Mouse (Mus musculus) heart, embryonic 14.5 days (tissue): Measurements from ENCODE around the gene Cpeb3. TPM values are rescaled to one million over a fixed set of nuclear protein-coding genes. Genes with fewer than 3 reads are reported as not detected.
A peak's percentile ranks its signal among the peaks of the same experiment; 100 is the strongest.
"Not testable (repeated sequence)": the region's sequence is repeated elsewhere in the genome, so short reads cannot be mapped to it uniquely, and the experiment has no call there.

Experiments
- ATAC-seq: fragments of 200-750 bp; cut with Nextera tagmentation; 2 replicates; pipeline ENCODE4 v1.8.0; 2017; ENCODE audit warnings: low read depth, moderate TSS enrichment; ENCODE audit not compliant: insufficient number of reproducible peaks, insufficient read depth, low FRiP score
- H3K27ac ChIP-seq, 2 experiments: fragments of 200-500 bp in 1 of 2; fragments of 300-500 bp in 1 of 2; sonication (generic) in 1 of 2; replicated peaks in 1 of 2; 2 replicates each; pipeline ENCODE4 v1.5.1; 2012 to 2014; ENCODE audit warnings: low read depth in 2 of 2, low read length in 2 of 2, control low read depth in 1 of 2, mild to moderate bottlenecking in 1 of 2, mixed read lengths in 1 of 2; ENCODE audit not compliant: control insufficient read depth in 1 of 2, insufficient read depth in 1 of 2
- H3K27me3 ChIP-seq: fragments of 300-500 bp; sonication (generic); 2 replicates; pipeline ENCODE4 v1.6.1; 2014; ENCODE audit warnings: mild to moderate bottlenecking, low read length, control low read depth; ENCODE audit not compliant: control insufficient read depth, insufficient read depth
- H3K36me3 ChIP-seq: fragments of 300-500 bp; sonication (generic); 2 replicates; pipeline ENCODE4 v1.6.1; 2014; ENCODE audit warnings: mild to moderate bottlenecking, control low read depth, low read length, mixed read lengths; ENCODE audit not compliant: control insufficient read depth, insufficient read depth
- H3K4me1 ChIP-seq, 2 experiments: fragments of 200-500 bp in 1 of 2; fragments of 300-500 bp in 1 of 2; sonication (generic) in 1 of 2; 2 replicates each; pipeline ENCODE4 v1.6.1; 2012 to 2014; ENCODE audit warnings: low read length in 2 of 2, control low read depth in 1 of 2, mixed read lengths in 1 of 2; ENCODE audit not compliant: control insufficient read depth in 2 of 2, insufficient read depth in 2 of 2
- H3K4me2 ChIP-seq: fragments of 300-500 bp; sonication (generic); 2 replicates; pipeline ENCODE4 v1.6.1; 2014; ENCODE audit warnings: mild to moderate bottlenecking, low read length
- H3K4me3 ChIP-seq, 2 experiments: fragments of 200-500 bp in 1 of 2; fragments of 300-500 bp in 1 of 2; sonication (generic) in 1 of 2; 2 replicates each; pipeline ENCODE4 v1.5.1; 2012 to 2014; ENCODE audit warnings: low read length in 2 of 2, mild to moderate bottlenecking in 2 of 2, control low read depth in 1 of 2, low read depth in 1 of 2, moderate library complexity in 1 of 2; ENCODE audit not compliant: control insufficient read depth in 1 of 2, insufficient read depth in 1 of 2
- H3K9ac ChIP-seq: fragments of 300-500 bp; sonication (generic); 2 replicates; pipeline ENCODE4 v1.6.1; 2014; ENCODE audit warnings: mild to moderate bottlenecking, low read length
- H3K9me3 ChIP-seq: fragments of 300-500 bp; sonication (generic); 2 replicates; pipeline ENCODE4 v1.6.1; 2016; ENCODE audit warnings: low read length, control low read depth; ENCODE audit not compliant: control insufficient read depth
- WGBS: fragments of 180-500 bp; shearing (Covaris S2); extraction: QIAGEN DNeasy Blood & Tissue Kit; methylation state at CpG from one replicate; pipeline ENCODE4 v1.1.7; 2014; 5-methylcytosine and 5-hydroxymethylcytosine counted together
- polyA plus RNA-seq: library from polyadenylated mRNA; unstranded; fragments of >200 nt; fragmentation: Nextera tagmentation; extraction: Ambion mirVana; gene quantifications from 2 replicates; pipeline ENCODE4 v1.2.1, GENCODE M21; 2014

Gene Cpeb3
- polyA plus RNA-seq, 1 experiment from 2014 or later: 8.8 TPM

- Histone ChIP-seq H3K4me3 (no peak overlapping the region), H3K27me3 (no peaks in the 10 kb centered on the region), H3K9me3 (no peaks in the 10 kb centered on the region), H3K9ac (no peak overlapping the region), H3K36me3 (no peaks in the 10 kb centered on the region), H3K4me2 (no peak overlapping the region), H3K4me1 (peaks cover 9 to 15% of the 10 kb centered on the region in 2 experiments), H3K27ac (no peak overlapping the region)
- 32% methylated on average over 2 of the region's 2 CpGs for WGBS
- ATAC-seq: no peak
Measured at GRCm38 (mm10) chr19:37137133-37137532, 71.3 kb downstream of the Cpeb3 start.

- 87% methylated on average over 2 of the region's 2 CpGs for WGBS
- ATAC-seq, H3K4me2 ChIP-seq, H3K27me3 ChIP-seq, H3K4me3 ChIP-seq, H3K9ac ChIP-seq, H3K27ac ChIP-seq, H3K36me3 ChIP-seq, H3K9me3 ChIP-seq: not testable (repeated sequence)
- H3K4me1 ChIP-seq: peaks cover 4 to 13% of the 10 kb centered on the region in 2 experiments; a peak in 3 of 4 replicates
Measured at GRCm38 (mm10) chr19:37135459-37135858, 72.9 kb downstream of the Cpeb3 start.

- H3K36me3 ChIP-seq: no peaks in the 10 kb centered on the region
- no peak overlapping the region for H3K27ac ChIP-seq
- H3K27me3 ChIP-seq: no peaks in the 10 kb centered on the region
- no peak for ATAC-seq
- H3K4me3 ChIP-seq: no peak overlapping the region
- no peak overlapping the region for H3K4me2 ChIP-seq
- H3K9me3 ChIP-seq: no peaks in the 10 kb centered on the region
- no peak overlapping the region for H3K9ac ChIP-seq
- WGBS: 92% methylated on average over 4 of the region's 4 CpGs
- peaks cover 4 to 13% of the 10 kb centered on the region in 2 experiments; a peak in 3 of 4 replicates for H3K4me1 ChIP-seq
Measured at GRCm38 (mm10) chr19:37133666-37134065, 74.7 kb downstream of the Cpeb3 start.

- no peak overlapping the region for H3K9ac ChIP-seq
- H3K4me3 ChIP-seq: no peak overlapping the region
- 0 out of 4 replicates have a peak overlapping the region, but pooled peaks of 1 of the 2 experiments have one; percentile 10 for H3K27ac ChIP-seq
- WGBS: 27% methylated on average over 1 of the region's 1 CpGs
- H3K36me3 ChIP-seq: no peaks in the 10 kb centered on the region
- no peaks in the 10 kb centered on the region for H3K27me3 ChIP-seq
- no peaks in the 10 kb centered on the region for H3K9me3 ChIP-seq
- H3K4me1 ChIP-seq: peaks cover 4 to 13% of the 10 kb centered on the region in 2 experiments; a peak in 3 of 4 replicates
- no peak for ATAC-seq
- H3K4me2 ChIP-seq: no peak overlapping the region
Measured at GRCm38 (mm10) chr19:37131660-37132059, 76.7 kb downstream of the Cpeb3 start.

- Histone ChIP-seq H3K36me3 (peaks cover 19% of the 10 kb centered on the region), H3K9me3 (no peaks in the 10 kb centered on the region), H3K9ac (no peak overlapping the region), H3K4me1 (peaks cover 4 to 13% of the 10 kb centered on the region in 2 experiments; a peak in 3 of 4 replicates), H3K27me3 (no peaks in the 10 kb centered on the region), H3K4me2 (no peak overlapping the region), H3K27ac (no peak overlapping the region), H3K4me3 (no peak overlapping the region)
- ATAC-seq: no peak
- 92% methylated on average over 4 of the region's 4 CpGs for WGBS
Measured at GRCm38 (mm10) chr19:37128461-37128860, 79.9 kb downstream of the Cpeb3 start.

- H3K27ac ChIP-seq: no peak overlapping the region
- no peaks in the 10 kb centered on the region for H3K27me3 ChIP-seq
- no peak overlapping the region for H3K4me2 ChIP-seq
- 83% methylated on average over 5 of the region's 5 CpGs for WGBS
- no peak overlapping the region for H3K9ac ChIP-seq
- no peaks in the 10 kb centered on the region for H3K9me3 ChIP-seq
- H3K4me3 ChIP-seq: no peak overlapping the region
- peaks cover 0 to 6% of the 10 kb centered on the region in 2 experiments; a peak in 1 of 4 replicates for H3K4me1 ChIP-seq
- peaks cover 21% of the 10 kb centered on the region for H3K36me3 ChIP-seq
- no peak for ATAC-seq
Measured at GRCm38 (mm10) chr19:37127018-37127567, 81.3 kb downstream of the Cpeb3 start.

- no peak overlapping the region for H3K4me3 ChIP-seq
Measured at GRCm38 (mm10) chr19:37124961-37125360, 83.4 kb downstream of the Cpeb3 start.

GRCm38 (mm10) chr19:37119281-37119680, 89.1 kb downstream of the Cpeb3 start:
- 44% methylated on average over 2 of the region's 2 CpGs for WGBS
- Histone ChIP-seq H3K4me2 (no peak overlapping the region), H3K27ac (no peak overlapping the region), H3K9ac (no peak overlapping the region), H3K4me3 (no peak overlapping the region), H3K9me3 (no peaks in the 10 kb centered on the region), H3K4me1 (peaks cover 7 to 19% of the 10 kb centered on the region in 2 experiments), H3K36me3 (peaks cover 15% of the 10 kb centered on the region), H3K27me3 (no peaks in the 10 kb centered on the region)
- no peak for ATAC-seq

More at GRCm38 (mm10) chr19:37124961-37125360, 83.4 kb downstream of the Cpeb3 start:
- H3K27me3 ChIP-seq: no peaks in the 10 kb centered on the region
- H3K36me3 ChIP-seq: peaks cover 21% of the 10 kb centered on the region
- H3K9me3 ChIP-seq: no peaks in the 10 kb centered on the region
- H3K4me1 ChIP-seq: peaks cover 0 to 2% of the 10 kb centered on the region in 2 experiments; a peak in 1 of 4 replicates
- ATAC-seq: no peak
- no peak overlapping the region for H3K4me2 ChIP-seq
- no peak overlapping the region for H3K27ac ChIP-seq
- H3K9ac ChIP-seq: no peak overlapping the region
